Mouse (Mus musculus): ENCODE measurements around the gene Clip2. TPM values are rescaled to one million over a fixed set of nuclear protein-coding genes. Genes with fewer than 3 reads are reported as not detected.

Gene Clip2
- polyA plus RNA-seq, 1 experiment, result 5.6 TPM

GRCm38 (mm10) chr5:134583884-134584213, 31.6 kb upstream of the Clip2 start:
- Histone ChIP-seq H3K9ac (ENCODE audit: low read depth, poor library complexity, severe bottlenecking) (peak overlapping the region; percentile 59), H3K27ac (ENCODE audit: insufficient read depth, low read length) (no peak overlapping the region), H3K27me3 (ENCODE audit: control insufficient read depth, insufficient read depth, low read length, poor library complexity, severe bottlenecking) (no peaks in the 10 kb centered on the region), H3K9me3 (replicated peaks; ENCODE audit: control insufficient read depth, insufficient read depth, low read length, poor library complexity, severe bottlenecking) (no peaks in the 10 kb centered on the region), H3K4me1 (ENCODE audit: control insufficient read depth, insufficient read depth, low read length) (no peaks in the 10 kb centered on the region), H3K36me3 (ENCODE audit: control insufficient read depth, insufficient read depth, low read length, poor library complexity, severe bottlenecking) (peaks cover 2% of the 10 kb centered on the region; the same call in 1 of the 2 replicates), H3K4me3 (ENCODE audit: low read depth, low read length) (no peak overlapping the region)
- TF ChIP-seq POLR2A (IDR thresholded peaks at IDR 0.05; ENCODE audit: insufficient read depth, low read length) (no peak), CTCF (IDR thresholded peaks at IDR 0.05; ENCODE audit: low read depth, low read length) (no peak), EP300 (IDR thresholded peaks at IDR 0.05; ENCODE audit: insufficient read depth, low read depth, low read length) (no peak)

DNA sequence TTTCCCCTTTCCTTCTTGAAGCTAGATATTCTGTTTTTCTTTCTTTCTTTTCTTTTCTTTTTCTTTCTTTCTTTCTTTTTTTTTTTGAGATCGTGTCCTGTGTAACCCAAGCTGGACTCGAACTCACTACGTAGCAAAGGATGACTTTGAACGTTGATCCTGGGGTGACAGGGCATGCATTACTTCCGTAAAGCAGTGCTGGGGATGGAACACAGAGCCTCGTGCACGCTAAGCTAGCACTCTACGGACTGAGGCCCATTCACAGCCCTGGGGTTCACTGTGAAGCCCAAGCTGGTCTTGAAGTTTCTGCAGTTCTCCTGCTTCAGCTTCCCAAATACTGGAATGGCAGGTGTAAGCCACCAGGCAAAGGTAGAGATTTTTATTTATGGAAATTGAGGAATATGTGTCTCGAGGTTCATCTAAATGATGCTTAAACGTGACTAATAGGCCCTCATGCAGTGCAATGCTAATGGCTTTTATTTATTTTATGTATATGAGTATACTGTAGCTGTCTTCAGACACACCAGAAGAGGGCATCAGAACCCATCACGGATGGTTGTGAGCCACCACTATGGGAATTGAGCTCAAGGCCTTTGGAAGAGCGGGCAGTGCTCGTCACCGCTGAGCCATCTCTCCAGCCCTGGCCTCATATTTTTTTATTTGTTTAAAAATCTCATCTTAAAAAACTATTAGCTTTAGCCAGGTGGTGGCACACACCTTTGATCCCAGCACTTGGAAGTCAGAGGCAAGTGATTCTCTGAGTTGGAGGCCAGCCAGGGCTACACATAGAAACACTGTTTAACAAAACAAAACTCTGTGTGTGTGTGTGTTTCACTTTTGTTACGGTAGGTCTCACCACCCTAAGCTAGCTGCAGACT, 31.0 kb upstream of the Clip2 start:
- peak overlapping the region; percentile 59 for H3K9ac ChIP-seq (ENCODE audit: low read depth, poor library complexity, severe bottlenecking)
- H3K27ac ChIP-seq (ENCODE audit: insufficient read depth, low read length), result no peak overlapping the region
- no peaks in the 10 kb centered on the region for H3K9me3 ChIP-seq (replicated peaks; ENCODE audit: control insufficient read depth, insufficient read depth, low read length, poor library complexity, severe bottlenecking)
- TF ChIP-seq EP300 (IDR thresholded peaks at IDR 0.05; ENCODE audit: insufficient read depth, low read depth, low read length) (no peak), CTCF (IDR thresholded peaks at IDR 0.05; ENCODE audit: low read depth, low read length) (no peak), POLR2A (IDR thresholded peaks at IDR 0.05; ENCODE audit: insufficient read depth, low read length) (no peak)
- no peaks in the 10 kb centered on the region for H3K4me1 ChIP-seq (ENCODE audit: control insufficient read depth, insufficient read depth, low read length)
- H3K36me3 ChIP-seq (ENCODE audit: control insufficient read depth, insufficient read depth, low read length, poor library complexity, severe bottlenecking), result no peaks in the 10 kb centered on the region; the same call in 1 of the 2 replicates
- no peaks in the 10 kb centered on the region for H3K27me3 ChIP-seq (ENCODE audit: control insufficient read depth, insufficient read depth, low read length, poor library complexity, severe bottlenecking)
- H3K4me3 ChIP-seq (ENCODE audit: low read depth, low read length), result peak overlapping the region; percentile 86

DNA sequence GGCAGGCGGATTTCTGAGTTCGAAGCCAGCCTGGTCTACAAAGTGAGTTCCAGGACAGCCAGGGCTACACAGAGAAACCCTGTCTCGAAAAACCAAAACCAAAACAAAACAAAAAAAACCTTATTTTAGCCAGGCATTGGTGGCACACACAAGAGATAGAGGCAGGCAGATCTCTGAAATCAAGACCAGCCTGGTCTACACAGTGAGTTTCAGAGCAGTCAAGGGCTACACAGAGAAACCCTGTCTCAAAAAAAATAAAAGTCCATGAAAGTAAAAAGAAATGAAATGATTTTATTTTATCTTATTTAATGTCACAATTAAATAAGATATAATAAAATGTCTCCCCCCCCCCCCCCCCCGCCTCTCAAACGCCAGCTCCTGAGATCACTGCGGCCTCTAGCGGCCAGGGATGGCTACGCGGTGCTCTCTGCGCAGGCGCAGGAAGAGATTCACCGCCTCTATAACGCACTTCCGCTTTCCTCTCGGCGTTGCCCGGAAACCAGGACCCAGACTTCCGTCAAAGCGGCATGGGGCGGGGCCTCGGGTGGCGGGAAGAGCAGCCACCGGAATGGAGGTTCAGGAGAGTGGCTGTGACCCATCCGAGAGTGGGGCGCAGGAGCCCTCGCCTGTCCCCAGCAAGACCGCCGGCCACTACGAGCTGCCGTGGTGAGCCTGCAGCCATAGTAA, 30.1 kb upstream of the Clip2 start:
- Histone ChIP-seq H3K36me3 (ENCODE audit: control insufficient read depth, insufficient read depth, low read length, poor library complexity, severe bottlenecking) (no peaks in the 10 kb centered on the region; the same call in 1 of the 2 replicates), H3K27me3 (ENCODE audit: control insufficient read depth, insufficient read depth, low read length, poor library complexity, severe bottlenecking) (no peaks in the 10 kb centered on the region), H3K4me1 (ENCODE audit: control insufficient read depth, insufficient read depth, low read length) (no peaks in the 10 kb centered on the region), H3K27ac (ENCODE audit: insufficient read depth, low read length) (no peak overlapping the region), H3K4me3 (ENCODE audit: low read depth, low read length) (peak overlapping the region; percentile 86), H3K9ac (ENCODE audit: low read depth, poor library complexity, severe bottlenecking) (peak overlapping the region; percentile 59), H3K9me3 (replicated peaks; ENCODE audit: control insufficient read depth, insufficient read depth, low read length, poor library complexity, severe bottlenecking) (no peaks in the 10 kb centered on the region)
- peak; percentile 58 for TF ChIP-seq POLR2A (IDR thresholded peaks at IDR 0.05; ENCODE audit: insufficient read depth, low read length)
- no peak for TF ChIP-seq EP300 (IDR thresholded peaks at IDR 0.05; ENCODE audit: insufficient read depth, low read depth, low read length)
- TF ChIP-seq CTCF (IDR thresholded peaks at IDR 0.05; ENCODE audit: low read depth, low read length), result peak; percentile 57

DNA sequence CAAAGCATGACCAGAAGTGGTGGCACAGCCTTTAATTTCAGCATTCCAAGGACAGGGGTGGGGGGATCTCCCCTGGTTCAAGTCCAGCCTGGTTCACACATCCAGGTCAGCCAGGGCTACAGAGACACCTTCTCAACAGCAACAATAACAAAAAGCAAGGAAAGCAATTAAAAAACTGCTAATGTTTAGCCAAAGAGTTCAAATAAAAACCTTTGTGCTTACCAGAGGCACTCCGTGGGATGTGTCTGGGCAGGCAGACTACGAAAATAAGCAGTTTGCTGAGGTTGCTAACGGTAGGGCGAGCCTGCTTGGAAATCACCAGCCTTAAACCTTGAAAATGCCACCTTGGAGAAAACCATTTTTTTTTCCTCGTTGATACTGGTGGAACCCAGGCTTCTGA, 28.9 kb upstream of the Clip2 start, which contains the start of gene Rfc2:
TSS of gene Rfc2 (plus strand) at position 221 of the 400 bp plus-strand sequence.
- Histone ChIP-seq H3K4me3 (ENCODE audit: low read depth, low read length) (no peak within 1 kb of the TSS), H3K9ac (ENCODE audit: low read depth, poor library complexity, severe bottlenecking) (peak within 1 kb of the TSS; percentile 20; the same call in 1 of the 2 replicates), H3K27ac (ENCODE audit: insufficient read depth, low read length) (peak within 1 kb of the TSS; percentile 33; the same call in 1 of the 2 replicates), H3K4me1 (ENCODE audit: control insufficient read depth, insufficient read depth, low read length) (no peaks in the 10 kb centered on the region), H3K27me3 (ENCODE audit: control insufficient read depth, insufficient read depth, low read length, poor library complexity, severe bottlenecking) (no peaks in the 10 kb centered on the region), H3K9me3 (replicated peaks; ENCODE audit: control insufficient read depth, insufficient read depth, low read length, poor library complexity, severe bottlenecking) (no peaks in the 10 kb centered on the region), H3K36me3 (ENCODE audit: control insufficient read depth, insufficient read depth, low read length, poor library complexity, severe bottlenecking) (no peaks in the 10 kb centered on the region; the same call in 1 of the 2 replicates)
- TF ChIP-seq POLR2A (IDR thresholded peaks at IDR 0.05; ENCODE audit: insufficient read depth, low read length) (no peak), EP300 (IDR thresholded peaks at IDR 0.05; ENCODE audit: insufficient read depth, low read depth, low read length) (no peak), CTCF (IDR thresholded peaks at IDR 0.05; ENCODE audit: low read depth, low read length) (no peak)

DNA sequence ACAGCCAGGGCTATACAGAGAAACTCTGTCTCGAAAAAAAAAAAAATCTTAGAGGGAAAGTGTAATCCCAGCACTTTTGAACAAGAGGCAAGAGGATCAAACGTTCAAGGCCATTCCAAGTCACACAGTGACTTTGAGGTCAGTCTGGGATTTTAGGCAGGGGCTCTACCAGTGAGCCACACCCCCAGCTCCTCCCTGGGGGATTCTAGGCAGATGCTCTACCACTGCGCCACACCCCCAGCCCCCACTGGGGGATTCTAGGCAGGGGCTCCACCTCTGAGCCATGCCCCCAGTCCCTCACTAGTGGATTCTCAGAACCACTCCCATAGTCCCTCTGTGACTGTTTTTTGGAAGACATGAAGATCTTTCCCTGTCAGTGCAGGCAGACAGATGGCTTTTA, 26.9 kb upstream of the Clip2 start:
- Histone ChIP-seq H3K27ac (ENCODE audit: insufficient read depth, low read length) (no peak overlapping the region), H3K27me3 (ENCODE audit: control insufficient read depth, insufficient read depth, low read length, poor library complexity, severe bottlenecking) (no peaks in the 10 kb centered on the region)
- TF ChIP-seq EP300 (IDR thresholded peaks at IDR 0.05; ENCODE audit: insufficient read depth, low read depth, low read length) (no peak), POLR2A (IDR thresholded peaks at IDR 0.05; ENCODE audit: insufficient read depth, low read length) (no peak)

More for the DNA sequence above, 26.9 kb upstream of the Clip2 start:
- no peaks in the 10 kb centered on the region for H3K4me1 ChIP-seq (ENCODE audit: control insufficient read depth, insufficient read depth, low read length)
- no peaks in the 10 kb centered on the region for H3K36me3 ChIP-seq (ENCODE audit: control insufficient read depth, insufficient read depth, low read length, poor library complexity, severe bottlenecking)
- no peaks in the 10 kb centered on the region for H3K9me3 ChIP-seq (replicated peaks; ENCODE audit: control insufficient read depth, insufficient read depth, low read length, poor library complexity, severe bottlenecking)
- no peak overlapping the region for H3K4me3 ChIP-seq (ENCODE audit: low read depth, low read length)
- H3K9ac ChIP-seq (ENCODE audit: low read depth, poor library complexity, severe bottlenecking), result no peak overlapping the region

Measured in ES-Bruce4 (cell line).